Mouse (Mus musculus): ENCODE results near the gene Lima1.
A peak's percentile ranks its signal among the peaks of the same experiment; 100 is the strongest.

DNA sequence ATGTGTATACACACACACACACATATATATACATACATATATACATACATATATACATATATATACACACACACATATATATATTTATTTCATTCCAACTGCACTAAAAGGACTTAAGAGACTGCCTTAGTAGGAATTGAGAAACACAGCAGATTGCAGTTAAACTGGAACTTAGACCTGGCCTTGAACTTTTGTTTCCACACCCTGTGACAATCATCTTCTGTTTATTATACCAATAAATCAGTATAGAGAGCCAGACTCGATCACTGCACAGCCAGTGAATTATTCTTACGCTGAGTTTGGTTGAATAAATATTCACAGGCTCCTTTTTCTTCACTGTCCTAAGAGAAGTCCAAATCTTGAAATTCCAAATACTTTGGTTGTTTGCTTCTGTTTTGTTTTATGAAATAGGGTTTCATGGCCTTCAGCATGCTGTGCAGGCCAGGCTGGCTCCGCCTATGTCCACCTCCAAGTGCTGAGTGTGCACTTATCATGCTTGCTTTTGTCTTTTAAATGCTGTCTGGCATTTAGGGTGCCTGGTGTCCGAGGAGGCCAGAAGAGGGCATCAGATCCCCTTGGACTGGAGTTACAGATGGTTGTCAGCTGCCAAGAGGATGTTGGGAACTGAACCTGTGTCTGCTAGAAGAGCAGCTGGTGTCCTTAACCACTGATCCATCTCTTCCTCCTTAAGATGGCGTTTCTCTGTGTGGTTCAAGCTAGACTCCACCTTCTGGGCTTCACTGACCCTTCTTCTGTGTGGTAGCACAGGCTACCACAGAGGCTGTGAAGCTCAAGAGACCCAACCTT lies 41.4 kb downstream of the Lima1 start:
- TF ChIP-seq CTCF (IDR thresholded peaks at IDR 0.05; ENCODE audit: low read depth) (peak; percentile 44), EP300 (optimal IDR thresholded peaks at IDR 0.05) (no peak)

All from stomach, postnatal 0 days (tissue).